ENCODE assay signal across 29 mouse cellular contexts in the genomic region with DNA sequence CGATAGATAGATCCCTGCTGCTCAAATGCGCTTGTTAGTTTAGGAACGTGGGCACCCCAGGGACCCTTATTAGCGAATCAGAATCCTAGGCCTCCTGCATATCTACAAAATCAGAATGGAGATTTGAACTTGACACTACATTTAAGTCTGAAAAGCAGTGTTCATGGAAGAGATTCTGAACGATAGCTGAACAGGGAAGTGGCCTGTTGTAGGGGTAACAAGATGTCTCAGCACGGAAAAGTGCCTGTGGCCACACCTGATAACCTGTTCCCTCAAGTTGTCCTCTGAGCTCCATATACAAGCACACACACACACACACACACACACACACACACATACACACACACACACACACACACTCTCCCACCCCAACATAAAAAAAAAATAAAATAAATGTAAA.
DNase-seq lines count a peak whose midpoint lies in the region; ATAC-seq lines count a peak whose summit lies in the region.
"Had no signal": no experiment of that assay in that cellular context is flagged by ENCODE, and none has a peak within 500 bp of the region (broad histone marks: within the 10 kb centered on the region; RNA-seq: fewer than 3 reads in every experiment).

No protein-coding gene starts in this region.

- no peak overlapping the region for H3K4me3 ChIP-seq in heart, embryonic 10.5 days
- no peak overlapping the region for H3K4me3 ChIP-seq in heart, embryonic 12.5 days
- H3K4me3 ChIP-seq in midbrain, embryonic 11.5 days (ENCODE audit: low read depth, low read length) = no peak overlapping the region
- H3K4me3 ChIP-seq in midbrain, embryonic 15.5 days = no peak overlapping the region
- H3K4me3 ChIP-seq: embryonic facial prominence, embryonic 12.5 days; heart, adult 2 months; heart, embryonic 15.5 days; intestine, embryonic 15.5 days; limb, embryonic 13.5 days; midbrain, embryonic 12.5 days; neural tube, embryonic 13.5 days had no signal

- H3K27me3 ChIP-seq in heart, embryonic 10.5 days (ENCODE audit: insufficient read depth, poor library complexity, severe bottlenecking) = peaks cover 40% of the 10 kb centered on the region; the same call in 1 of the 2 replicates
- H3K27me3 ChIP-seq in heart, embryonic 12.5 days (replicated peaks) = 0 out of 2 replicates have a peak, but pooled peaks cover 6% of the 10 kb centered on the region
- H3K27me3 ChIP-seq in midbrain, embryonic 11.5 days (ENCODE audit: control insufficient read depth, insufficient read depth, low read length) = no peaks in the 10 kb centered on the region
- no peaks in the 10 kb centered on the region for H3K27me3 ChIP-seq in midbrain, embryonic 15.5 days (replicated peaks)
- H3K27me3 ChIP-seq: embryonic facial prominence, embryonic 12.5 days; heart, embryonic 15.5 days; intestine, embryonic 15.5 days; limb, embryonic 13.5 days; midbrain, embryonic 12.5 days; neural tube, embryonic 13.5 days had no signal

- no peaks in the 10 kb centered on the region for H3K9me3 ChIP-seq in heart, embryonic 10.5 days
- no peaks in the 10 kb centered on the region for H3K9me3 ChIP-seq in heart, embryonic 12.5 days (replicated peaks)
- H3K9me3 ChIP-seq in midbrain, embryonic 11.5 days (ENCODE audit: control insufficient read depth, low read length) = no peaks in the 10 kb centered on the region
- H3K9me3 ChIP-seq in midbrain, embryonic 15.5 days = no peaks in the 10 kb centered on the region
- H3K9me3 ChIP-seq: embryonic facial prominence, embryonic 12.5 days; G1E; heart, embryonic 15.5 days; intestine, embryonic 15.5 days; limb, embryonic 13.5 days; midbrain, embryonic 12.5 days; neural tube, embryonic 13.5 days had no signal

- H3K27ac ChIP-seq in heart, embryonic 10.5 days = no peak overlapping the region
- H3K27ac ChIP-seq in heart, embryonic 12.5 days (ENCODE audit: poor library complexity, severe bottlenecking) = no peak overlapping the region
- no peak overlapping the region for H3K27ac ChIP-seq in midbrain, embryonic 11.5 days (ENCODE audit: low read depth, low read length)
- no peak overlapping the region for H3K27ac ChIP-seq in midbrain, embryonic 15.5 days
- H3K27ac ChIP-seq: embryonic facial prominence, embryonic 12.5 days; heart, adult 2 months; heart, embryonic 15.5 days; intestine, embryonic 15.5 days; limb, embryonic 13.5 days; liver, embryonic 14.5 days; midbrain, embryonic 12.5 days; neural tube, embryonic 13.5 days; stomach, postnatal 0 days had no signal

- no peak overlapping the region for H3K9ac ChIP-seq in heart, embryonic 12.5 days
- H3K9ac ChIP-seq in midbrain, embryonic 11.5 days (ENCODE audit: low read length) = no peak overlapping the region
- no peak overlapping the region for H3K9ac ChIP-seq in midbrain, embryonic 15.5 days
- H3K9ac ChIP-seq: embryonic facial prominence, embryonic 12.5 days; heart, embryonic 15.5 days; intestine, embryonic 15.5 days; limb, embryonic 13.5 days; liver, embryonic 14.5 days; lung, embryonic 14.5 days; midbrain, embryonic 12.5 days; neural tube, embryonic 13.5 days had no signal

- H3K4me1 ChIP-seq in heart, embryonic 10.5 days = peaks cover 8% of the 10 kb centered on the region
- peaks cover 17% of the 10 kb centered on the region for H3K4me1 ChIP-seq in heart, embryonic 12.5 days (replicated peaks)
- no peaks in the 10 kb centered on the region for H3K4me1 ChIP-seq in midbrain, embryonic 11.5 days (ENCODE audit: control insufficient read depth, insufficient read depth, low read length)
- no peaks in the 10 kb centered on the region for H3K4me1 ChIP-seq in midbrain, embryonic 15.5 days
- H3K4me1 ChIP-seq: embryonic facial prominence, embryonic 12.5 days; midbrain, embryonic 12.5 days; neural tube, embryonic 13.5 days had no signal

- WGBS in heart, embryonic 10.5 days = 87% methylated on average over 6 of the region's 6 CpGs
- 80% methylated on average over 6 of the region's 6 CpGs for WGBS in heart, embryonic 12.5 days
- WGBS in midbrain, embryonic 11.5 days = 88% methylated on average over 6 of the region's 6 CpGs
- WGBS in midbrain, embryonic 15.5 days = 90% methylated on average over 6 of the region's 6 CpGs

- peak; percentile 0 for DNase-seq in adrenal gland, adult 2 months
- no peak for DNase-seq in adrenal gland, postnatal 25 days
- peak; percentile 31 for DNase-seq in heart, embryonic 10.5 days (ENCODE audit: low spot score)
- DNase-seq in kidney, adult 9 months = peak; percentile 4
- DNase-seq in kidney, postnatal 36 days = no peak
- peak; percentile 79 for DNase-seq in midbrain, embryonic 11.5 days (ENCODE audit: low spot score, missing footprints)
- DNase-seq: adrenal gland, postnatal 36 days; cerebellum, adult 8-10 months; embryo, embryonic 11 days; gastrocnemius, postnatal 36 days; heart, adult 2 months; kidney, postnatal 25 days; lung, embryonic 14.5 days; lung, postnatal 14 days; right cerebral cortex, postnatal 4 days; thymus, adult 18-20 months; thymus, postnatal 25 days had no signal

- peaks cover 10% of the 10 kb centered on the region for H3K36me3 ChIP-seq in heart, embryonic 10.5 days
- peaks cover 21% of the 10 kb centered on the region for H3K36me3 ChIP-seq in heart, embryonic 12.5 days
- peaks cover under 1% of the 10 kb centered on the region; the same call in 1 of the 2 replicates for H3K36me3 ChIP-seq in midbrain, embryonic 11.5 days (ENCODE audit: control insufficient read depth, insufficient read depth, low read length)
- no peaks in the 10 kb centered on the region for H3K36me3 ChIP-seq in midbrain, embryonic 15.5 days (replicated peaks)

- no peak overlapping the region for H3K4me2 ChIP-seq in heart, embryonic 12.5 days
- no peak overlapping the region for H3K4me2 ChIP-seq in midbrain, embryonic 11.5 days
- no peak overlapping the region for H3K4me2 ChIP-seq in midbrain, embryonic 15.5 days
- H3K4me2 ChIP-seq: embryonic facial prominence, embryonic 12.5 days; heart, embryonic 15.5 days; intestine, embryonic 15.5 days; limb, embryonic 13.5 days; lung, embryonic 14.5 days; midbrain, embryonic 12.5 days; neural tube, embryonic 13.5 days had no signal

- ATAC-seq in heart, embryonic 12.5 days (ENCODE audit: insufficient number of reproducible peaks, low FRiP score) = no peak
- ATAC-seq in midbrain, embryonic 11.5 days (ENCODE audit: low FRiP score) = no peak
- ATAC-seq in midbrain, embryonic 15.5 days (replicated peaks) = no peak
- ATAC-seq: forebrain, embryonic 14.5 days; intestine, embryonic 15.5 days had no signal

Comparison
In these comparisons a context has a peak if more than half of its experiments do, and no peak if none do; other contexts are left out.
1. DNase-seq: peak in adrenal gland, adult 2 months (single experiment), heart, embryonic 10.5 days (single experiment), kidney, adult 9 months (single experiment) and midbrain, embryonic 11.5 days (single experiment); none in adrenal gland, postnatal 25 days (single experiment) and kidney, postnatal 36 days (0 of 2).